Mouse (Mus musculus): ENCODE results near the gene Mfsd11.

- TF ChIP-seq EP300 (IDR thresholded peaks at IDR 0.05; ENCODE audit: low read depth), result no peak
- TF ChIP-seq CTCF (IDR thresholded peaks at IDR 0.05; ENCODE audit: low read depth), result no peak
These were observed 69.8 kb downstream of the Mfsd11 start for GRCm38 (mm10) chr11:116922058-116922457.

Measured in liver, embryonic 14.5 days (tissue).